Comparison of ENCODE assay signal across 9 mouse cellular contexts in genomic region chr14:124195806-124196205, GRCm38 (mm10).
DNase-seq lines count a peak whose midpoint lies in the region; ATAC-seq lines count a peak whose summit lies in the region.
"Had no signal": no experiment of that assay in that cellular context is flagged by ENCODE, and none has a peak within 500 bp of the region (broad histone marks: within the 10 kb centered on the region; RNA-seq: fewer than 3 reads in every experiment).

No protein-coding gene starts in this region.

- DNase-seq in ES-CJ7 (ENCODE audit: low read depth, low spot score) (peak; percentile 27), MN1 (ENCODE audit: low spot score) (peak; percentile 51)
- peak; percentile 5 for DNase-seq in embryonic facial prominence, embryonic 14.5 days (ENCODE audit: low spot score)
- DNase-seq in left cerebral cortex, postnatal 4 days, result peak; percentile 11
- DNase-seq in urinary bladder, adult 18-20 months (ENCODE audit: low spot score in 2 of 2), result no peak
- DNase-seq in adrenal gland, adult 2 months, result no peak
- DNase-seq in gastrocnemius, postnatal 14 days, result no peak
- DNase-seq: gastrocnemius, postnatal 10 days had no signal

- 10% methylated on average over 7 of the region's 7 CpGs for WGBS in embryonic facial prominence, embryonic 14.5 days

- no peak overlapping the region for H3K27ac ChIP-seq in embryonic facial prominence, embryonic 14.5 days (replicated peaks; ENCODE audit: low read depth, low read length)

- no peaks in the 10 kb centered on the region for H3K36me3 ChIP-seq in embryonic facial prominence, embryonic 14.5 days (ENCODE audit: control insufficient read depth, insufficient read depth, low read length)

- no peak overlapping the region for H3K4me2 ChIP-seq in embryonic facial prominence, embryonic 14.5 days (ENCODE audit: low read depth, low read length)

- H3K9me3 ChIP-seq in embryonic facial prominence, embryonic 14.5 days (ENCODE audit: control insufficient read depth, low read length), result no peaks in the 10 kb centered on the region

- no peak for ATAC-seq in embryonic facial prominence, embryonic 14.5 days (ENCODE audit: low read depth)

- intact Hi-C loops in left cerebral cortex, postnatal 4 days (cut with DNase I), result loop anchor here (5.0 to 10.0 kb wide), 2 partner anchors 451 to 824 kb away; no protein-coding TSS in a partner anchor
- intact Hi-C loops in gastrocnemius, postnatal 14 days (cut with DNase I; ENCODE audit: low total_unique reads), result no loop called here

- H3K4me3 ChIP-seq in embryonic facial prominence, embryonic 14.5 days (ENCODE audit: low read depth, low read length), result no peak overlapping the region
- H3K4me3 ChIP-seq: myocyte had no signal

- no peak overlapping the region for H3K9ac ChIP-seq in embryonic facial prominence, embryonic 14.5 days (ENCODE audit: low read depth, low read length)

- no peaks in the 10 kb centered on the region for H3K4me1 ChIP-seq in embryonic facial prominence, embryonic 14.5 days (ENCODE audit: control insufficient read depth, insufficient read depth, low read length)

- peaks cover 35% of the 10 kb centered on the region for H3K27me3 ChIP-seq in embryonic facial prominence, embryonic 14.5 days (replicated peaks; ENCODE audit: control insufficient read depth, insufficient read depth, low read length)

Comparison
In these comparisons a context has a peak if more than half of its experiments do, and no peak if none do; other contexts are left out.
1. DNase-seq: peak in ES-CJ7 (single experiment), MN1 (single experiment), embryonic facial prominence, embryonic 14.5 days (single experiment) and left cerebral cortex, postnatal 4 days (single experiment); none in urinary bladder, adult 18-20 months (0 of 2), adrenal gland, adult 2 months (single experiment) and gastrocnemius, postnatal 14 days (single experiment).